Mouse (Mus musculus): ENCODE data around the gene Poc1a.

Gene Poc1a

GRCm38 (mm10) chr9:106300176-106300803, 19.4 kb downstream of the Poc1a start:
- DNase-seq (ENCODE audit: extremely low read depth, insufficient read length, low spot score), result no peak

GRCm38 (mm10) chr9:106300949-106301348, 20.1 kb downstream of the Poc1a start:
- DNase-seq (ENCODE audit: extremely low read depth, insufficient read length, low spot score), result no peak

GRCm38 (mm10) chr9:106301446-106302080, 20.7 kb downstream of the Poc1a start:
- DNase-seq (ENCODE audit: extremely low read depth, insufficient read length, low spot score), result no peak

- DNase-seq (ENCODE audit: extremely low read depth, insufficient read length, low spot score), result no peak
Observed at GRCm38 (mm10) chr9:106302446-106303150, 21.7 kb downstream of the Poc1a start.

GRCm38 (mm10) chr9:106303460-106303960, 22.6 kb downstream of the Poc1a start:
- no peak for DNase-seq (ENCODE audit: extremely low read depth, insufficient read length, low spot score)

GRCm38 (mm10) chr9:106305228-106305627, 24.4 kb downstream of the Poc1a start:
- DNase-seq (ENCODE audit: extremely low read depth, insufficient read length, low spot score), result peak; percentile 32

- DNase-seq (ENCODE audit: extremely low read depth, insufficient read length, low spot score), result no peak
Observed at GRCm38 (mm10) chr9:106306662-106307351, 25.9 kb downstream of the Poc1a start.

DNA sequence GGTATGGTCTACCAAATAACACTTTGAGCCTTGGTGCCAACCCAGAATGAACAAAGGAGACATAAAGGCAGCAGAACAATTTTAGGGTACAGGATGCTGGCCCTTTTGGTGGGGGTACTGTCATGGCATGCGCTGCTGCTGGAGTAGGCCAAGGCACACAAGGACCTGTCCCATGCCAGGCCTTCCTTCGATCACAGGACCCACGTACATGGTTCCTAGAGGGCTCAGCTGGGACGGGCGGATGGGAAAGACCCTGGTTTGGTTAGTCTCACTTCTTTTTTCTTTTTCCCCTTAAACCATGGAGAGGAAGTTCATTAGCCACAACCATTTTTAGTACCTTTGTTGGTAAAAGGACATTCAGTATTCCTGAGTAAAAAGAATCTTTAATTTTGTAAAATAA, 27.3 kb downstream of the Poc1a start:
- DNase-seq (ENCODE audit: extremely low read depth, insufficient read length, low spot score), result no peak

- no peak for DNase-seq (ENCODE audit: extremely low read depth, insufficient read length, low spot score)
Observed at GRCm38 (mm10) chr9:106308555-106308954, 27.7 kb downstream of the Poc1a start.

DNA sequence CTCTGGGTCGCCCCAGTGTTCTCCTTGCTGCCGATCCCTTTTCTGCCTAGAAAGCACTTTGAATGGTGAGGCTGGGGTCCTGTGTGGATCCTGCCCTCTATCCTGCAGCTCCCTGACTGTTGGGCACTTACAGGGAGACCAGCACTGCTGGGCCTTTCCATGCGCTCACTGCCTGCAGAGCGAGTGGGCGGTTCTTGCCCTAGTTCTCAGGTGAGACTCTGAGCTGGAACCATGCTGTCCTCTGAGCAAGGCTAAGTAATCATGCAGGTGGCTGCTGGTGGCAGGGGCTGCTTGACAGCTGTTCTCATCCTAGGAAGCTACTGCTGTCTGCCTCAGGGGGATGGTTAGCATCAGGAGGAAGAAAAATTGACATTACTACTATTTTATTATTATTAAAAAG, 28.1 kb downstream of the Poc1a start:
- DNase-seq (ENCODE audit: extremely low read depth, insufficient read length, low spot score), result no peak

- DNase-seq (ENCODE audit: extremely low read depth, insufficient read length, low spot score), result no peak
Observed at GRCm38 (mm10) chr9:106309859-106310258, 29.0 kb downstream of the Poc1a start.

DNA sequence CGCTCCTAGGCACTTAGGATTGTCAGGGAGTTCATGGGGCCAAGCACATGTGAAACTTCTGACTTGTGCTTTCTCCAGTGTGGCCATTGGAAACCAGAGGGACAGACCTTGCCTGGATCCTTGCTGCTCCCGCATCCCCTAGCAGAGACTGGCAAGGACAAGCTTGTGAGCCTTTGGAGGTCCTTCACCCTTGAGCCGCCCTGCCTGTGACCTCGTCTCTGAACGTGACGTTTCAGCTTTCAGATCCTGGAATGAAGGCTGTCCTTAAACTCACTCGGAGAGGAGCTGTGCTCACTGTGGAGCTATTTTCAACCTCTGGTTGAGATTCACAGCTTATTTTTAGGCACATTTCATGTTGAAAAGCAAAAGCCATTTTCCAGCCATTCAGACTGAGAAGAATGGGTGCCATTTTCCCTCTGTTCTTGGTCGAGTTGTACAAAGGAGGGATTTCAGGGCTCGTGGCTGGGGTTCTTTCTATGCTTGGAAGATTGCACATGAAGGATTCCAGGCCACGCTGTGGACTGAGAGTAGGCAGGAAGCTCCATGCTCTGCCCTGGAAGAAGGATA, 30.8 kb downstream of the Poc1a start:
- DNase-seq (ENCODE audit: extremely low read depth, insufficient read length, low spot score), result no peak

- DNase-seq (ENCODE audit: extremely low read depth, insufficient read length, low spot score), result no peak
Observed at GRCm38 (mm10) chr9:106312950-106313360, 32.1 kb downstream of the Poc1a start.

GRCm38 (mm10) chr9:106314196-106314595, 33.3 kb downstream of the Poc1a start:
- no peak for DNase-seq (ENCODE audit: extremely low read depth, insufficient read length, low spot score)

DNA sequence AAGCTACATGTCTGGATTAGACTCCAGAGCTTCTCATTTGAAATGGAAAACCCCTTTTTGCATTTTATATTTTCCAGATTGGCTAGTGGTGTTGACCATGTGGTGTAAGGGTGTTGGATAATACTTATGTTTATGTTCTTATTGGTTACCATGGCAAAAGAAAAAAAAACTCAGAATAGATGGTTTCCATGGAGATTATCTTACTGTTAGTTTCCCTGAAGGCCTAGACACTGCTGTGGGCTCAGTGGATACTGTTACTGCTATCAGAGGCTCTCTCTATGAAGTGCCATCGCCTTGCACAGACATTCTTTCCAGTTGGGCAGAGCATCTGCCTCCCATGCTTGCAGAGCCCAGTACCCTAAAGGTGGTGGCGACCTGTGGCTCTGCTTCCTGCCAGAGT, 37.2 kb downstream of the Poc1a start:
- no peak for DNase-seq (ENCODE audit: extremely low read depth, insufficient read length, low spot score)

GRCm38 (mm10) chr9:106319095-106319494, 38.2 kb downstream of the Poc1a start:
- no peak for DNase-seq (ENCODE audit: extremely low read depth, insufficient read length, low spot score)

- no peak for DNase-seq (ENCODE audit: extremely low read depth, insufficient read length, low spot score)
Observed at GRCm38 (mm10) chr9:106322497-106322896, 41.6 kb downstream of the Poc1a start.

DNA sequence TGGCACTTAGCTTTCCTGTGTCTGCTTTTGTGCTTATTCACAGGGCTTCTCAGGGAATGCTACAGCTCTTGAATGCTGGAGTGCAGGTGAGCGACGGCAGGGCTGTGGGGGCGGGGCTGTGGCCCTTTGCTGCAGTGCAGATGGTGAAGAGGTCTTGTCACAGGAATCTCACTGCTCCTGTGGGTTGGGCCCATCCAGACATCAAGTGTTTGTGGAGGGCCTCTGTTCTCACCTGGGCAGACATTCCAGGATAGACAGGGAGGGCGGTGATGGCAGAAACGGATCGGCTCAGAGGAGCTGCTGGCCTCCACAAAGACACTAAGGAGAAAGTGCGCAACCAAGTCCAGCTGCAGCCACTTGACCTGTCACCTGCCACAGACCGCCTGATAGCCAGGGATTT, 45.4 kb downstream of the Poc1a start:
- no peak for DNase-seq (ENCODE audit: extremely low read depth, insufficient read length, low spot score)

- DNase-seq (ENCODE audit: extremely low read depth, insufficient read length, low spot score), result no peak
Observed at GRCm38 (mm10) chr9:106327125-106327809, 46.4 kb downstream of the Poc1a start.

DNA sequence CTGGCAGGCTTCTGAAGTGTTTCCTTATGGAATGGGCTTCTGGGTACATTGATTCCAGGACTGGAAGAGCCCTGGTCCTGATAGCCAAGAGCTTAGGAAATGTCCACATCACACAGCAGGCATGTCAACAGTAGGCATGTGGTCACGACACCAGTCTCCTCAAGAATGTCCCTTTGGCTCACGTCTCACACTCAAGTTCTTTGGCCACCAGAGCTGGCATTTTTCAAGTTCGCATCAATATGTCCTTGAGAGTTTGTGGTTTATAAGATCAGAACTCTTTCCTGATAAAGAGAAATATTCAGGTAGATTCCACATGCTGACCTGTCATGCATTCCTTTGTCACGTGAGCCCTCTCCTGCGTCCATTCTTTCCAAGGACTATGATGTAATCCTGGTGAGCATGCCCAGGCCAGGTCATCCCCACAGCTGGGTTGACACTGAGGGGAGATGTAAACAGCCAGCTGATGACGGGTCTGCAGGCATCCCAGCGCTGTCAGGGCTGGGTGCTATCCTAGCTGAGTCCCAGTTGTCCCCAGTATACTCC, 47.3 kb downstream of the Poc1a start:
- peak; percentile 45 for DNase-seq (ENCODE audit: extremely low read depth, insufficient read length, low spot score)
